Mouse (Mus musculus): Measurements from ENCODE around the gene Morc3.

Morc3 gene

DNA sequence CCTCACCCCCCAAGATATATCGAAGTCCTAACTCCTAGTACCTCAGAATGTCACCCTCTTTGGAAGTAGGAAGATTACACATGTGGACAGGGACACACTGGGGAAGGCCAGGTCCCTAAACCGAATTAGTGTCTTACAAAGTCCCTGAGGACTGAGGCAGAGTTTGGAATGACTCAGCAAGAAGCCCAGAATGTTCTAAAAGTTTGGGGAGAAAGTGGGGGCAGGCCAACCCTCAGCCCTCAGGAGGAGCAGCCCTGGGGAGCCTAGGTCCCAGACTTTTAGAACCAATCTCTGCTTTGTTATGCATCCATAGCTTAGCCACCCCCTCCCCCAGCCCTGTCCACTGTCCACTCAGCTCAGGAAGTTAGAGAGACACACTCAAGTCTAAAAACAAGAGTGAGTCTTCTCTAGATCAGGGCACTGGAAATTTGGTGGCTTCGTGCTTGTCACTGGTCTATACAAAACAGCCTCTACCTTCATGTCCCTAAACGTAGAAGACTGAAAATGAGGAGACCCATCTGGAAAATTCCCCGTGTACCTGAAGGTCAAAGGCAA is 91.0 kb downstream of the Morc3 start:
- DNase-seq (ENCODE audit: low spot score), result no peak

DNA sequence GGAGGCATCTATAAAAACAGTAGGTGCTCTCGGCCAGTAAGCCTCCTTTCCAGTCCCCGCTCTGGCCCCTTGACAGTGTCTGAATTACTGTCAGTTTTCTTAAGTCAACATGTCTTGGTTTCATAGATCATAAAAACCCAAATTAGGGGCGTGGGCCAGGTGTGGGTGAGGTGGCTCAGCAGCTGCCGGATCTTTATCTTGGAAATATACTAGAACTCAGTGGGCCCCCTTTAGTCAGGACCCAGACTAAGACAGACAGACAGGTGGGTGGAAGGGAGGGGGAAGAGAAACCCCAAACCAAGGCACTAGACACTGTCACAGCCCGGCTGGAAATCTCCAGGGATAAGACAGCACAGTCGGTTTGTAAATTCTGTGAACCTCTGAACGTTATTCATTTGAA is 91.9 kb downstream of the Morc3 start:
- no peak for DNase-seq (ENCODE audit: low spot score)

All from urinary bladder, postnatal 10 days (tissue).